Mouse (Mus musculus): ENCODE data around the gene Cd38. TPM values are rescaled to one million over a fixed set of nuclear protein-coding genes. Genes with fewer than 3 reads are reported as not detected.
"Not testable (repeated sequence)": the region's sequence is repeated elsewhere in the genome, so short reads cannot be mapped to it uniquely, and the experiment has no call there.

Gene Cd38
- polyA plus RNA-seq, 1 experiment from 2014 or later = 13.9 TPM

- no peak for ATAC-seq
- Histone ChIP-seq H3K9ac (no peak overlapping the region), H3K27ac (no peak overlapping the region), H3K9me3 (replicated peaks) (no peaks in the 10 kb centered on the region), H3K36me3 (no peaks in the 10 kb centered on the region), H3K4me1 (no peaks in the 10 kb centered on the region), H3K27me3 (replicated peaks) (no peaks in the 10 kb centered on the region), H3K4me3 (no peak overlapping the region), H3K4me2 (no peak overlapping the region)
- WGBS (ENCODE audit: insufficient replicate concordance) = 48% methylated on average over 9 of the region's 9 CpGs
Measured at GRCm38 (mm10) chr5:43909213-43909612, 40.9 kb downstream of the Cd38 start.

- ATAC-seq = no peak
- H3K4me1 ChIP-seq = no peaks in the 10 kb centered on the region
- WGBS (ENCODE audit: insufficient replicate concordance) = 76% methylated on average over 6 of the region's 6 CpGs
- no peak overlapping the region for H3K9ac ChIP-seq
- H3K4me2 ChIP-seq = no peak overlapping the region
- no peaks in the 10 kb centered on the region for H3K36me3 ChIP-seq
- no peak overlapping the region for H3K27ac ChIP-seq
- H3K27me3 ChIP-seq (replicated peaks) = no peaks in the 10 kb centered on the region
- no peak overlapping the region for H3K4me3 ChIP-seq
- no peaks in the 10 kb centered on the region for H3K9me3 ChIP-seq (replicated peaks)
Measured at GRCm38 (mm10) chr5:43910006-43910405, 41.7 kb downstream of the Cd38 start.

GRCm38 (mm10) chr5:43912844-43913243, 44.5 kb downstream of the Cd38 start, which contains the start of gene Gm7879:
Gm7879 (plus strand) TSS chr5:43913144.
- H3K4me1 ChIP-seq; H3K36me3 ChIP-seq; H3K4me2 ChIP-seq; H3K9me3 ChIP-seq (replicated peaks); H3K9ac ChIP-seq; H3K4me3 ChIP-seq; ATAC-seq; H3K27me3 ChIP-seq (replicated peaks); H3K27ac ChIP-seq: not testable (repeated sequence)
- WGBS (ENCODE audit: insufficient replicate concordance) = 95% methylated on average over 4 of the region's 4 CpGs

GRCm38 (mm10) chr5:43915261-43915886, 47.0 kb downstream of the Cd38 start:
- H3K9me3 ChIP-seq (replicated peaks) = no peaks in the 10 kb centered on the region
- H3K4me2 ChIP-seq = no peak overlapping the region
- ATAC-seq = no peak
- WGBS (ENCODE audit: insufficient replicate concordance) = 73% methylated on average over 4 of the region's 4 CpGs
- no peak overlapping the region for H3K4me3 ChIP-seq
- no peak overlapping the region for H3K27ac ChIP-seq
- no peaks in the 10 kb centered on the region for H3K4me1 ChIP-seq
- H3K27me3 ChIP-seq (replicated peaks) = no peaks in the 10 kb centered on the region
- no peak overlapping the region for H3K9ac ChIP-seq
- H3K36me3 ChIP-seq = no peaks in the 10 kb centered on the region

- Histone ChIP-seq H3K9me3 (replicated peaks) (no peaks in the 10 kb centered on the region), H3K27me3 (replicated peaks) (no peaks in the 10 kb centered on the region), H3K4me3 (no peak overlapping the region), H3K36me3 (no peaks in the 10 kb centered on the region), H3K4me2 (no peak overlapping the region), H3K27ac (no peak overlapping the region), H3K9ac (no peak overlapping the region), H3K4me1 (no peaks in the 10 kb centered on the region)
- ATAC-seq = no peak
- 73% methylated on average over 11 of the region's 11 CpGs for WGBS (ENCODE audit: insufficient replicate concordance)
Measured at GRCm38 (mm10) chr5:43921877-43922276, 53.5 kb downstream of the Cd38 start.

- 18% methylated on average over 4 of the region's 4 CpGs for WGBS (ENCODE audit: insufficient replicate concordance)
- no peaks in the 10 kb centered on the region for H3K27me3 ChIP-seq (replicated peaks)
- no peak overlapping the region for H3K27ac ChIP-seq
- no peak overlapping the region for H3K4me3 ChIP-seq
- H3K4me1 ChIP-seq = no peaks in the 10 kb centered on the region
- no peaks in the 10 kb centered on the region for H3K9me3 ChIP-seq (replicated peaks)
- H3K36me3 ChIP-seq = no peaks in the 10 kb centered on the region
- no peak for ATAC-seq
- no peak overlapping the region for H3K4me2 ChIP-seq
- H3K9ac ChIP-seq = no peak overlapping the region
Measured at GRCm38 (mm10) chr5:43923933-43924332, 55.6 kb downstream of the Cd38 start.

GRCm38 (mm10) chr5:43927729-43928128, 59.4 kb downstream of the Cd38 start:
- Histone ChIP-seq H3K4me2 (no peak overlapping the region), H3K27ac (no peak overlapping the region), H3K4me3 (no peak overlapping the region), H3K4me1 (no peaks in the 10 kb centered on the region), H3K9me3 (replicated peaks) (no peaks in the 10 kb centered on the region), H3K36me3 (no peaks in the 10 kb centered on the region), H3K9ac (no peak overlapping the region), H3K27me3 (replicated peaks) (no peaks in the 10 kb centered on the region)
- no peak for ATAC-seq

GRCm38 (mm10) chr5:43933269-43933668, 64.9 kb downstream of the Cd38 start:
- H3K4me1 ChIP-seq = no peaks in the 10 kb centered on the region
- ATAC-seq = no peak
- no peak overlapping the region for H3K4me3 ChIP-seq
- no peaks in the 10 kb centered on the region for H3K27me3 ChIP-seq (replicated peaks)
- H3K9ac ChIP-seq = no peak overlapping the region
- H3K4me2 ChIP-seq = no peak overlapping the region
- WGBS (ENCODE audit: insufficient replicate concordance) = 42% methylated on average over 2 of the region's 2 CpGs
- H3K9me3 ChIP-seq (replicated peaks) = no peaks in the 10 kb centered on the region
- no peak overlapping the region for H3K27ac ChIP-seq
- H3K36me3 ChIP-seq = no peaks in the 10 kb centered on the region

GRCm38 (mm10) chr5:43947330-43947977, 79.1 kb downstream of the Cd38 start:
- Histone ChIP-seq H3K4me3 (peak overlapping the region; percentile 45; the same call in 1 of the 2 replicates), H3K4me2 (peak overlapping the region; percentile 73), H3K9me3 (replicated peaks) (no peaks in the 10 kb centered on the region), H3K27ac (no peak overlapping the region), H3K4me1 (peaks cover 18% of the 10 kb centered on the region), H3K27me3 (replicated peaks) (peaks cover 9% of the 10 kb centered on the region), H3K9ac (no peak overlapping the region), H3K36me3 (no peaks in the 10 kb centered on the region)
- 31% methylated on average over 9 of the region's 9 CpGs for WGBS (ENCODE audit: insufficient replicate concordance)
- 0 out of 2 replicates have a peak, but pooled peaks have one; percentile 22 for ATAC-seq

GRCm38 (mm10) chr5:43948111-43948743, 79.9 kb downstream of the Cd38 start:
- Histone ChIP-seq H3K9ac (peak overlapping the region; percentile 28; the same call in 1 of the 2 replicates), H3K4me3 (peak overlapping the region; percentile 45), H3K4me2 (peak overlapping the region; percentile 73), H3K4me1 (peaks cover 18% of the 10 kb centered on the region), H3K27me3 (replicated peaks) (peaks cover 9% of the 10 kb centered on the region), H3K9me3 (replicated peaks) (no peaks in the 10 kb centered on the region), H3K27ac (no peak overlapping the region), H3K36me3 (no peaks in the 10 kb centered on the region)
- 2% methylated on average over 27 of the region's 27 CpGs for WGBS (ENCODE audit: insufficient replicate concordance)
- ATAC-seq = peak; percentile 91

GRCm38 (mm10) chr5:43948748-43949275, 80.5 kb downstream of the Cd38 start:
- H3K9ac ChIP-seq = peak overlapping the region; percentile 41; the same call in 1 of the 2 replicates
- H3K36me3 ChIP-seq = no peaks in the 10 kb centered on the region
- H3K4me3 ChIP-seq = peak overlapping the region; percentile 45; the same call in 1 of the 2 replicates
- ATAC-seq = no peak
- peak overlapping the region; percentile 73 for H3K4me2 ChIP-seq
- H3K4me1 ChIP-seq = peaks cover 18% of the 10 kb centered on the region
- H3K27ac ChIP-seq = no peak overlapping the region
- 4% methylated on average over 8 of the region's 8 CpGs for WGBS (ENCODE audit: insufficient replicate concordance)
- H3K27me3 ChIP-seq (replicated peaks) = peaks cover 9% of the 10 kb centered on the region
- H3K9me3 ChIP-seq (replicated peaks) = no peaks in the 10 kb centered on the region

GRCm38 (mm10) chr5:43953241-43953640, 84.9 kb downstream of the Cd38 start:
- 52% methylated on average over 1 of the region's 1 CpGs for WGBS (ENCODE audit: insufficient replicate concordance)
- H3K9ac ChIP-seq = no peak overlapping the region
- H3K27ac ChIP-seq = no peak overlapping the region
- H3K27me3 ChIP-seq (replicated peaks) = peaks cover 9% of the 10 kb centered on the region; the same call in 1 of the 2 replicates
- H3K4me3 ChIP-seq = no peak overlapping the region
- H3K36me3 ChIP-seq = no peaks in the 10 kb centered on the region
- no peak overlapping the region for H3K4me2 ChIP-seq
- no peaks in the 10 kb centered on the region for H3K9me3 ChIP-seq (replicated peaks)
- peaks cover 7% of the 10 kb centered on the region for H3K4me1 ChIP-seq
- no peak for ATAC-seq

Measured in liver, embryonic 12.5 days (tissue).